Mouse (Mus musculus): ENCODE measurements at regions not wholly inside any gene's neighbourhood (a gene's known extent, or its start where the extent isn't known, plus 50 kb on each side); places are given as distances from the start of the nearest gene placed in this dataset.

DNA sequence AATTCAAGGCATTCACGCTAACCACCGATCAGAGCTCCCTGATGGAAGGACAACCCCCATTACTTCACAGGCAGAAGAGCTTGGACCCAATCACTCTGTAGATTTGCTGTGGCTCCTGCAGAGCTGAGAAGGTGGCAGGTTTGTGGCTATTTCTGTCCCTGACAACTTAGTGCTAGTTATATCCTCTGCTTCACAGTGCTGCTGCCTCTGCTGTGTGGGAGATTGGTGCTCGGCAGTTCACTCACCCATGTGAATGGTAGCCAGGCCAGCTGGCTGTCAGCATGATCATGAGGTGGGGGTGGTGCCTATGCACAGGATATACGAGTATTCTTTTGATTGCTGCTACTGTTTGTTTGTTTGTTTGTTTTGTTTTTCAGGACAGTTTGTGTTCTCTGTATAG is 113.9 kb downstream of the Gm10131 start:
- no peak for TF ChIP-seq POLR2A (IDR thresholded peaks at IDR 0.05; ENCODE audit: low read depth, low read length)
- peaks cover 8% of the 10 kb centered on the region for H3K4me1 ChIP-seq (ENCODE audit: control insufficient read depth, insufficient read depth, insufficient read length, low read length)
- H3K36me3 ChIP-seq (ENCODE audit: control insufficient read depth, insufficient read depth, low read length), result no peaks in the 10 kb centered on the region
- H3K27ac ChIP-seq (ENCODE audit: insufficient read depth, low read depth, low read length), result no peak overlapping the region
- 81% methylated on average over 4 of the region's 4 CpGs for WGBS
- no peaks in the 10 kb centered on the region for H3K27me3 ChIP-seq (ENCODE audit: control insufficient read depth, insufficient read depth, low read length)
- H3K4me3 ChIP-seq (ENCODE audit: low read depth, low read length), result no peak overlapping the region

DNA sequence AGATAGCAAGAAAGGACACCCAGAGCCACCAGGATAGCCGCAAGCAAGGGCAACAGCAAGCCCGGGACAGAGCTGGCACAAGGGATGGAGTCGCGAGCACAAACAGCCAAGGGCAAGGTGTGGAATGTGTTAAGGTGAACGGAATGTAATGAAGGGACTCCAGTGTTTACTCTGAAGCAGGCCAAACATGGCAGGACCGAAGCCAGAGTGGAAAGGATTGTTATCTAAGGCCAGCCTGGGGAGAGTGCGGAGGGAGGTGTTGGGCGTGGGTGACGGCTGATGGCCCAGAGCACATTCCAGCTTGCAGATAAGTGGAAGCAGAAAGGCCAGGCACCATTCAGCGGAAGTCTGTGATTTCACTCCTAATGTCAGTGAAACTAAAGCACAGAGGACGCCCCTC is 118.6 kb downstream of the Gm10131 start:
- WGBS, result 23% methylated on average over 11 of the region's 11 CpGs
- TF ChIP-seq CTCF (IDR thresholded peaks at IDR 0.05; ENCODE audit: extremely low read depth, insufficient read length, insufficient replicate concordance, low read depth, low read length) (no peak), POLR2A (IDR thresholded peaks at IDR 0.05; ENCODE audit: low read depth, low read length) (no peak)
- peaks cover 9% of the 10 kb centered on the region for H3K4me1 ChIP-seq (ENCODE audit: control insufficient read depth, insufficient read depth, insufficient read length, low read length)
- H3K36me3 ChIP-seq (ENCODE audit: control insufficient read depth, insufficient read depth, low read length), result no peaks in the 10 kb centered on the region
- H3K4me3 ChIP-seq (ENCODE audit: low read depth, low read length), result no peak overlapping the region
- H3K27me3 ChIP-seq (ENCODE audit: control insufficient read depth, insufficient read depth, low read length), result no peaks in the 10 kb centered on the region
- peak overlapping the region; percentile 24; the same call in 1 of the 2 replicates for H3K27ac ChIP-seq (ENCODE audit: insufficient read depth, low read depth, low read length)

DNA sequence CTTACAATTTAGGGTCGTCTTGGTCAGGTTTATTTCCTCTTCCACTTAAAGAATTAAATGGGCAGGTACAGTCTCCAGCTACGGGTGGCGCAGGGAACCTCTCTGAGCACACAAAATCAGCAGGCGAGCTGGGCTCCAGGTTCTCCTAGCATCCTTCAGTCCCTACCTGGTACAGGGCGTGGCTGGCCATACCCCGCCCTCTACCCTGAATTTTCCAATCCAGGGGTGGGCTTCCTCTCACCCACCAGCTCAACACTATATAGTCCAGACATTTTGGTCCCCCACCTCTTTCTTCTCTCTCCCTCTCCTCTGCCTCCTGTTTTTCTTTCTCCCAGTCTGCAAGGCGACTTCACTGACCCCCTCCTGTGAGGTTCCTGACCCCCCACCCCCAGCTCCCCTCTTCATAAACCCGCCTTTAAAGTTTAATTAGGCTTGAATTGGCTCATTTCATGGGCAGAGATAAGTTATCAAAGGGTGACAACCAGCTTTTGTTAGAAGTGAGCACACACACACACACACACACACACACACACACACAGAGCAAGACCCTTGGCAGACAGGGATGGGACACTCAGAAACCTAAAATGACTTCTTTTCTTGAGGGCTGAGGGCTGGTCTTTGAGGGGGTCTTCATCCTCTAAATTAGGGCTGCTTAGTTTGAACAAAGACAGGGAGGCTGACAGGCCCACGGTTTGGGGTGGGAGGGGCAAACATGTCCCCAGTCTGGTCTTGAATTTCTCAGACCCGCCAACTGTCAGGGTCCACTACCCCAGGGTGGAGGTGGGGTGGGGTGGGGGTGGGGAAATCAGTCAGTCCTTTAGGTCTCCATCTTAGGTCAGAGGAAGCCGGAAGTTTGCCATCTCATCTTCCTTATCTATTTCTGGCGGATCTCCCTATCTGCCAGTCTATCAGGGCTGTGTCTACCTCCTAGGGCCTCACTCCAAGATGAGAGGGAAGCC is 119.3 kb downstream of the Gm10131 start:
- H3K4me3 ChIP-seq (ENCODE audit: low read depth, low read length), result no peak overlapping the region
- no peaks in the 10 kb centered on the region for H3K27me3 ChIP-seq (ENCODE audit: control insufficient read depth, insufficient read depth, low read length)
- peaks cover 15% of the 10 kb centered on the region for H3K4me1 ChIP-seq (ENCODE audit: control insufficient read depth, insufficient read depth, insufficient read length, low read length)
- 57% methylated on average over 12 of the region's 12 CpGs for WGBS
- TF ChIP-seq CTCF (IDR thresholded peaks at IDR 0.05; ENCODE audit: extremely low read depth, insufficient read length, insufficient replicate concordance, low read depth, low read length) (no peak), POLR2A (IDR thresholded peaks at IDR 0.05; ENCODE audit: low read depth, low read length) (no peak)
- H3K36me3 ChIP-seq (ENCODE audit: control insufficient read depth, insufficient read depth, low read length), result no peaks in the 10 kb centered on the region
- H3K27ac ChIP-seq (ENCODE audit: insufficient read depth, low read depth, low read length), result 0 out of 2 replicates have a peak overlapping the region, but pooled peaks have one; percentile 24

DNA sequence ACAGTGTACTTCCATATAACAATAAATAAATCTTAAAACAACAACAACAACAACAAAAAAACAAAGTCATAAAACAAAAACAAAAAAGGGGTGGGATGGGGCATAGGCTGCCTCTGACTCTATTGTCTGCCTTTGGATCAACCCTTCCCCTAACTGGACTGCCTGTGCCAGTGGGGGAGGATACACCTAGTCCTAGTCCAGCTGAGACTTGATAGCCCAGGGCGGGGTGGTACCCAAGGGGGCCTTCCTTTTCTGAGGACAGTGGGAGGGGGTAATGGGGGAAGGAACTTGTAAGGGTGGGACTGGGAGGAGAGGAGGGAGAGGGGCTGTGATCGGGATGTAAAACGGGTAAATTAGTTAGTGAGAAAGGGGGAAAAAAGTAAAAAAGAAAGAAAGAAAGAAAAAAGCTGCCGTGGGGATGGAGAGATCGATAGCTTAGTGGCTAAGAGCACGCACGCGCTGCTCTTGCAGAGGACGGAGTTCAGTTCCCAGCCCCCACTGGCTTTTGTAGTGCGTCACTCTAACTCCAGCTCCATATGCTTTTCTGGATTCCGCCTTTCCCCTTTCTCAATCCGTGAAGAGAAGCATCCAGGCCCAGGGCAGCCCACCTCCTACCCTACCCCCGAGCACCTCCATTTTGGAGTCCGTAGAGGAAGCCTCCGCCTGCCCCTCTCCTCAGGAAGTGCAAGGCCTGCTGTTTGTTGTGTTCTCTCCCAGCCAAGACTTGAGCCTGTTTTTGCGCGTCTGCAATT is 120.2 kb downstream of the Gm10131 start:
- 77% methylated on average over 17 of the region's 17 CpGs for WGBS
- H3K27ac ChIP-seq (ENCODE audit: insufficient read depth, low read depth, low read length), result no peak overlapping the region

DNA sequence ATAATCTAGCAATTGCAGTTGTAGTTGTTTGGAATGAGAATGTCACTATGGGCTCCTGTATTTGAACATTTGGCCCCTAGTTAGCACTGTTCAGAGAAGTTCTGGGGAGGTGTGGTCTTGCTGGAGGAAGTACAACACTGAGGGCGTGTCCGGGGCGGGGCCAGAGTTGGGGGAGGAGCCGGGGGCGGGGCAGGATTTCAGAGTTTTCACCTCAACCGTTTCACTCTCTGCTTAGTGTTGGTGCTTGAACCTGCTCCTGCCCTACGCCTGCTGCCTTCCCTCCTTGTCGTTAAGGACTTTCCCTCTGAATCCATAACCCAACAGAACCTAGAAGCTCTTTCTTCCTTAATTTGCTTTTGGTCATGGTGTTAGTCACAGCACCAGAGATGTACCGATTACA is 121.5 kb downstream of the Gm10131 start:
- Histone ChIP-seq H3K4me3 (ENCODE audit: low read depth, low read length) (no peak overlapping the region), H3K4me1 (ENCODE audit: control insufficient read depth, insufficient read depth, insufficient read length, low read length) (peaks cover 18% of the 10 kb centered on the region)
- WGBS, result 61% methylated on average over 9 of the region's 9 CpGs

More for the DNA sequence above, 120.2 kb downstream of the Gm10131 start:
- no peak for TF ChIP-seq CTCF (IDR thresholded peaks at IDR 0.05; ENCODE audit: extremely low read depth, insufficient read length, insufficient replicate concordance, low read depth, low read length)
- TF ChIP-seq POLR2A (IDR thresholded peaks at IDR 0.05; ENCODE audit: low read depth, low read length), result no peak
- Histone ChIP-seq H3K27me3 (ENCODE audit: control insufficient read depth, insufficient read depth, low read length) (no peaks in the 10 kb centered on the region), H3K4me3 (ENCODE audit: low read depth, low read length) (no peak overlapping the region), H3K4me1 (ENCODE audit: control insufficient read depth, insufficient read depth, insufficient read length, low read length) (peaks cover 18% of the 10 kb centered on the region), H3K36me3 (ENCODE audit: control insufficient read depth, insufficient read depth, low read length) (no peaks in the 10 kb centered on the region)

DNA sequence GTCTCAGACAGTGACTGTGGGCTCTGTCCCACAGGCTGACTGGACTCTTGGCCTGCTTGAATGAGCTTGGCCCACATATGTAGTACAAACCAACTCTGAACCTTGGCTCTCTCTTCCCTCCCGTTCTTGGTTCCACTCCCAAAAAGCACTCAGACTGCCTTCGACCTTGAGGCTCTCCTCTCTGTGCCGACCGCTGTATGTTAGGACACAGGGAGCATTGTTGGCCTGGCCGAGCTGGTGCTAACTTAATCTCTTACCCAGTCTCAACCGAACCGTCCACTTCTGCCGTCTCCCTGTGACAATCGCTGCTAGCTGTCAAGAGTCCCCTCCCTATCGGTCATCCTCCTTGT is 123.8 kb downstream of the Gm10131 start:
- peak overlapping the region; percentile 4; the same call in 1 of the 2 replicates for H3K27ac ChIP-seq (ENCODE audit: insufficient read depth, low read depth, low read length)
- no peaks in the 10 kb centered on the region for H3K36me3 ChIP-seq (ENCODE audit: control insufficient read depth, insufficient read depth, low read length)
- TF ChIP-seq POLR2A (IDR thresholded peaks at IDR 0.05; ENCODE audit: low read depth, low read length) (no peak), CTCF (IDR thresholded peaks at IDR 0.05; ENCODE audit: extremely low read depth, insufficient read length, insufficient replicate concordance, low read depth, low read length) (no peak)
- 31% methylated on average over 10 of the region's 10 CpGs for WGBS
- H3K27me3 ChIP-seq (ENCODE audit: control insufficient read depth, insufficient read depth, low read length), result no peaks in the 10 kb centered on the region
- peaks cover 11% of the 10 kb centered on the region; the same call in 1 of the 2 replicates for H3K4me1 ChIP-seq (ENCODE audit: control insufficient read depth, insufficient read depth, insufficient read length, low read length)
- H3K4me3 ChIP-seq (ENCODE audit: low read depth, low read length), result peak overlapping the region; percentile 20

More for the DNA sequence above, 121.5 kb downstream of the Gm10131 start:
- TF ChIP-seq CTCF (IDR thresholded peaks at IDR 0.05; ENCODE audit: extremely low read depth, insufficient read length, insufficient replicate concordance, low read depth, low read length), result no peak
- no peak for TF ChIP-seq POLR2A (IDR thresholded peaks at IDR 0.05; ENCODE audit: low read depth, low read length)
- no peaks in the 10 kb centered on the region for H3K36me3 ChIP-seq (ENCODE audit: control insufficient read depth, insufficient read depth, low read length)
- H3K27me3 ChIP-seq (ENCODE audit: control insufficient read depth, insufficient read depth, low read length), result no peaks in the 10 kb centered on the region
- H3K27ac ChIP-seq (ENCODE audit: insufficient read depth, low read depth, low read length), result no peak overlapping the region
